8 mouse cellular contexts compared by ENCODE assay signal in genomic region chr13:100015937-100016336, GRCm38 (mm10). TPM values are rescaled to one million over a fixed set of nuclear protein-coding genes. Genes with fewer than 3 reads are reported as not detected.
A peak's percentile ranks its signal among the peaks of the same experiment; 100 is the strongest.
DNase-seq lines count a peak whose midpoint lies in the region; ATAC-seq lines count a peak whose summit lies in the region.

No protein-coding gene starts in this region.

- H3K27me3 ChIP-seq in hindbrain, embryonic 15.5 days: no peaks in the 10 kb centered on the region
- no peaks in the 10 kb centered on the region for H3K27me3 ChIP-seq in midbrain, embryonic 14.5 days (ENCODE audit: control insufficient read depth, insufficient read depth, low read length)

- H3K4me3 ChIP-seq in hindbrain, embryonic 15.5 days: peak overlapping the region; percentile 67
- peak overlapping the region; percentile 72 for H3K4me3 ChIP-seq in midbrain, embryonic 14.5 days (replicated peaks; ENCODE audit: low read depth, low read length)

- 7% methylated on average over 8 of the region's 8 CpGs for WGBS in hindbrain, embryonic 15.5 days
- WGBS in midbrain, embryonic 14.5 days: 10% methylated on average over 8 of the region's 8 CpGs

- no peaks in the 10 kb centered on the region for H3K9me3 ChIP-seq in hindbrain, embryonic 15.5 days
- no peaks in the 10 kb centered on the region for H3K9me3 ChIP-seq in midbrain, embryonic 14.5 days (ENCODE audit: control insufficient read depth, low read length)

- ATAC-seq in hindbrain, embryonic 15.5 days (ENCODE audit: low FRiP score, low read depth): peak; percentile 13
- ATAC-seq in midbrain, embryonic 14.5 days (ENCODE audit: low FRiP score, low TSS enrichment): peak; percentile 31; the same call in 1 of the 2 replicates

- H3K27ac ChIP-seq in hindbrain, embryonic 15.5 days (replicated peaks): peak overlapping the region; percentile 52
- 0 out of 2 replicates have a peak overlapping the region, but pooled peaks have one; percentile 33 for H3K27ac ChIP-seq in midbrain, embryonic 14.5 days (replicated peaks; ENCODE audit: low read depth, low read length)

- peak; percentile 2 to 22 for DNase-seq in kidney, postnatal 4 days
- DNase-seq in kidney, adult 18-20 months: no peak
- peak; percentile 14 for DNase-seq in c-Kit-positive CD71-positive TER-119-positive erythroid progenitor cells, embryonic 14.5 days (ENCODE audit: low spot score)
- peak; percentile 29 for DNase-seq in midbrain, embryonic 14.5 days
- no peak for DNase-seq in left cerebral cortex, adult 11 months (ENCODE audit: low spot score)
- no peak for DNase-seq in urinary bladder, postnatal 10 days (ENCODE audit: low spot score)
- no peak for DNase-seq in right cerebral cortex, postnatal 36 days (ENCODE audit: low spot score in 2 of 2)

- H3K4me2 ChIP-seq in hindbrain, embryonic 15.5 days: peak overlapping the region; percentile 82
- peak overlapping the region; percentile 63 for H3K4me2 ChIP-seq in midbrain, embryonic 14.5 days (ENCODE audit: low read length)

- H3K36me3 ChIP-seq in hindbrain, embryonic 15.5 days: peaks cover 8% of the 10 kb centered on the region; the same call in 1 of the 2 replicates
- peaks cover 9% of the 10 kb centered on the region for H3K36me3 ChIP-seq in midbrain, embryonic 14.5 days (ENCODE audit: control insufficient read depth, insufficient read depth, low read length)

- peaks cover 28% of the 10 kb centered on the region for H3K4me1 ChIP-seq in hindbrain, embryonic 15.5 days (replicated peaks)
- H3K4me1 ChIP-seq in midbrain, embryonic 14.5 days (ENCODE audit: control insufficient read depth, insufficient read depth, low read length): peaks cover 11% of the 10 kb centered on the region; the same call in 1 of the 2 replicates

- H3K9ac ChIP-seq in hindbrain, embryonic 15.5 days: peak overlapping the region; percentile 50
- peak overlapping the region; percentile 45 for H3K9ac ChIP-seq in midbrain, embryonic 14.5 days (replicated peaks; ENCODE audit: low read length)

RNA-seq across cellular contexts. Expression of gene Mccc2, which starts 0.5 kb away (rescaled TPM):
- polyA plus RNA-seq in hindbrain, embryonic 15.5 days (2015; fragmentation: Nextera tagmentation; extraction: Ambion mirVana): 34.0 and 34.6 TPM in 2 replicates
- 28.9 and 35.6 TPM in 2 replicates for polyA plus RNA-seq in midbrain, embryonic 14.5 days (2014; fragmentation: Nextera tagmentation; extraction: Ambion mirVana)

Comparison
In these comparisons a context has a peak if more than half of its experiments do, and no peak if none do; other contexts are left out.
1. DNase-seq: peak in kidney, postnatal 4 days (2 of 2), c-Kit-positive CD71-positive TER-119-positive erythroid progenitor cells, embryonic 14.5 days (single experiment) and midbrain, embryonic 14.5 days (single experiment); none in kidney, adult 18-20 months (single experiment), left cerebral cortex, adult 11 months (single experiment), urinary bladder, postnatal 10 days (single experiment) and right cerebral cortex, postnatal 36 days (0 of 2).